Mouse (Mus musculus): ENCODE measurements at regions not wholly inside any gene's neighbourhood (a gene's known extent, or its start where the extent isn't known, plus 50 kb on each side); places are given as distances from the start of the nearest gene placed in this dataset.
A peak's percentile ranks its signal among the peaks of the same experiment; 100 is the strongest.

- DNase-seq (ENCODE audit: low spot score) = no peak
- H3K4me2 ChIP-seq (ENCODE audit: low read length) = no peak overlapping the region
These were observed 259.0 kb downstream of the Foxo1 start for GRCm38 (mm10) chr3:52527010-52527754.

DNA sequence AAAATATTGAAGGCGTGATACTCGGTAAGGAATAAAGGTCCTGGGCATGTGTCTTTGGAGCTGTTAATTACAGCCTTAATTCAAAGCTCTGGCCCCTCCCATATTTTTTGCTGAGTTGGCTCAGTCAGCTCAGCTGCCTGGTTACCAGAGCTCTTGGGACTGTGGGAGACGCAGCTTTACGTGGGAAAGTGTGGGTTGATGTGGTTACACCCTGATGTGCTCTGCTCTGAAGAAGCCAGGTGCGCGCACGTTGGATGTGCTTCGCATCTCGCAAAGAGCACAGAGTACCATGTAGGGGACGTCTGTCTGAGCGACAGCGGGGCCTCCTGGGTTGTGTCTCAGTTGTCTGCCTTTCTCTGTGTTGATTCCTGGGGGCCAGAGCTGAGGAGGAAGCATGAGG lies 254.8 kb downstream of the Foxo1 start:
- no peak for DNase-seq (ENCODE audit: low spot score)
- WGBS = 79% methylated on average over 12 of the region's 12 CpGs
- H3K27me3 ChIP-seq (replicated peaks; ENCODE audit: control insufficient read depth, insufficient read depth, low read length) = no peaks in the 10 kb centered on the region; the same call in 1 of the 2 replicates

More at GRCm38 (mm10) chr3:52527010-52527754, 259.0 kb downstream of the Foxo1 start:
- no peak for ATAC-seq
- 83% methylated on average over 14 of the region's 14 CpGs for WGBS
- H3K27me3 ChIP-seq (replicated peaks; ENCODE audit: control insufficient read depth, insufficient read depth, low read length) = no peaks in the 10 kb centered on the region; the same call in 1 of the 2 replicates
- no peaks in the 10 kb centered on the region for H3K36me3 ChIP-seq (ENCODE audit: control insufficient read depth, insufficient read depth, low read length)
- H3K27ac ChIP-seq (ENCODE audit: low read depth, low read length) = no peak overlapping the region
- no peaks in the 10 kb centered on the region for H3K9me3 ChIP-seq (replicated peaks; ENCODE audit: control insufficient read depth, low read length)
- H3K4me3 ChIP-seq (ENCODE audit: low read depth, low read length) = no peak overlapping the region
- no peak overlapping the region for H3K9ac ChIP-seq (ENCODE audit: low read length)
- no peaks in the 10 kb centered on the region for H3K4me1 ChIP-seq (ENCODE audit: control insufficient read depth, insufficient read depth, low read length)

DNA sequence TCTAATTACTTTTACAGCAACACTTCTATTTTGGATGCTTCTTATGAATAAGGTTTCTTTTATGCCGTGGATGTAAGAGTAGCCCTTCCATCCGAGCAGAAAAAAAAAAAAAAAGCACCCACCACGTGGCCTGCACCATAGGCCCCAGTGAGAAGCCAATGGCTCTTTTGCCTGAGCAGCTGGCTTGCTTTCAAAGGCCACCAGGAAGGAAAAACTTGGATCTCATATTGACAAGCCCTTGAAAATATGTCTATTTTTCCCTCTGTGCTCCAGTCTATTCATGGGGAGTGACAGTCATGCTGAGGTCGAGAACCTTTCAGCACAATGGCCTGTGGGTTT lies 252.4 kb downstream of the Foxo1 start:
- ATAC-seq (peak; percentile 89), DNase-seq (ENCODE audit: low spot score) (no peak)
- H3K4me2 ChIP-seq (ENCODE audit: low read length) = no peak overlapping the region
- H3K27me3 ChIP-seq (replicated peaks; ENCODE audit: control insufficient read depth, insufficient read depth, low read length) = peaks cover 4% of the 10 kb centered on the region; the same call in 1 of the 2 replicates
- no peaks in the 10 kb centered on the region for H3K36me3 ChIP-seq (ENCODE audit: control insufficient read depth, insufficient read depth, low read length)
- no peak overlapping the region for H3K4me3 ChIP-seq (ENCODE audit: low read depth, low read length)
- H3K27ac ChIP-seq (ENCODE audit: low read depth, low read length) = no peak overlapping the region
- H3K4me1 ChIP-seq (ENCODE audit: control insufficient read depth, insufficient read depth, low read length) = 0 out of 2 replicates have a peak, but pooled peaks cover 3% of the 10 kb centered on the region
- no peaks in the 10 kb centered on the region for H3K9me3 ChIP-seq (replicated peaks; ENCODE audit: control insufficient read depth, low read length)
- H3K9ac ChIP-seq (ENCODE audit: low read length) = no peak overlapping the region
- WGBS = under 1% methylated on average over 4 of the region's 4 CpGs

More for the DNA sequence above, 254.8 kb downstream of the Foxo1 start:
- Histone ChIP-seq H3K9me3 (replicated peaks; ENCODE audit: control insufficient read depth, low read length) (no peaks in the 10 kb centered on the region), H3K9ac (ENCODE audit: low read length) (no peak overlapping the region), H3K36me3 (ENCODE audit: control insufficient read depth, insufficient read depth, low read length) (no peaks in the 10 kb centered on the region), H3K4me2 (ENCODE audit: low read length) (no peak overlapping the region), H3K27ac (ENCODE audit: low read depth, low read length) (no peak overlapping the region), H3K4me3 (ENCODE audit: low read depth, low read length) (no peak overlapping the region), H3K4me1 (ENCODE audit: control insufficient read depth, insufficient read depth, low read length) (0 out of 2 replicates have a peak, but pooled peaks cover 3% of the 10 kb centered on the region)
- no peak for ATAC-seq

- DNase-seq (ENCODE audit: low spot score) (peak; percentile 88), ATAC-seq (peak; percentile 91)
- Histone ChIP-seq H3K9me3 (replicated peaks; ENCODE audit: control insufficient read depth, low read length) (no peaks in the 10 kb centered on the region), H3K4me3 (ENCODE audit: low read depth, low read length) (no peak overlapping the region), H3K9ac (ENCODE audit: low read length) (no peak overlapping the region), H3K27me3 (replicated peaks; ENCODE audit: control insufficient read depth, insufficient read depth, low read length) (peaks cover 4% of the 10 kb centered on the region; the same call in 1 of the 2 replicates), H3K4me1 (ENCODE audit: control insufficient read depth, insufficient read depth, low read length) (0 out of 2 replicates have a peak, but pooled peaks cover 3% of the 10 kb centered on the region), H3K27ac (ENCODE audit: low read depth, low read length) (no peak overlapping the region), H3K4me2 (ENCODE audit: low read length) (0 out of 2 replicates have a peak overlapping the region, but pooled peaks have one; percentile 15), H3K36me3 (ENCODE audit: control insufficient read depth, insufficient read depth, low read length) (no peaks in the 10 kb centered on the region)
- 33% methylated on average over 22 of the region's 22 CpGs for WGBS
These were observed 251.9 kb downstream of the Foxo1 start for GRCm38 (mm10) chr3:52519910-52520608.

DNA sequence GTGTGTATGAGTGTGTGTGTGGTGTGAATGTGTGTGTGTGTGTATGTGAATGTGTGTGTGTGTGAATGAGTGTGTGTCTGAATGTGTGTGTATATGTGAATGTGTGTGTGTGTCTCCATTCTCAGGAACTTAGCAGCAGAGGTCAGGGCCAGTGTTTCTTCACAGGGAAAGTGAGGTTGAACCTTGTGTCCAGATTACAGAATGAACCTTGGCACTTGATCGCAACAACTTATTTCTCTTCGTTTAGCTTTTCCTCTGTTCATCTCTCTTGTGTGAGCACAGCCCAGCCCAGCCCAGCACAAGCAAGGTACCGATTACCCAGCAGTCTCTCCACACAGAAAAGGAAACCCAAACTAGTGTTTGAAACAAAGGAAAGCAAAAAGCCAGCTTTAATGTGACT lies 249.7 kb downstream of the Foxo1 start:
- no peak overlapping the region for H3K4me2 ChIP-seq (ENCODE audit: low read length)
- no peak overlapping the region for H3K9ac ChIP-seq (ENCODE audit: low read length)
- no peaks in the 10 kb centered on the region for H3K36me3 ChIP-seq (ENCODE audit: control insufficient read depth, insufficient read depth, low read length)
- DNase-seq (ENCODE audit: low spot score) = no peak
- no peak overlapping the region for H3K27ac ChIP-seq (ENCODE audit: low read depth, low read length)
- H3K4me3 ChIP-seq (ENCODE audit: low read depth, low read length) = no peak overlapping the region
- ATAC-seq = no peak
- 88% methylated on average over 3 of the region's 3 CpGs for WGBS
- no peaks in the 10 kb centered on the region for H3K9me3 ChIP-seq (replicated peaks; ENCODE audit: control insufficient read depth, low read length)
- H3K4me1 ChIP-seq (ENCODE audit: control insufficient read depth, insufficient read depth, low read length) = 0 out of 2 replicates have a peak, but pooled peaks cover 3% of the 10 kb centered on the region
- peaks cover 4% of the 10 kb centered on the region; the same call in 1 of the 2 replicates for H3K27me3 ChIP-seq (replicated peaks; ENCODE audit: control insufficient read depth, insufficient read depth, low read length)

- no peaks in the 10 kb centered on the region for H3K36me3 ChIP-seq (ENCODE audit: control insufficient read depth, insufficient read depth, low read length)
- 89% methylated on average over 5 of the region's 5 CpGs for WGBS
- no peak overlapping the region for H3K27ac ChIP-seq (ENCODE audit: low read depth, low read length)
- H3K4me1 ChIP-seq (ENCODE audit: control insufficient read depth, insufficient read depth, low read length) = peaks cover 4% of the 10 kb centered on the region; the same call in 1 of the 2 replicates
- no peaks in the 10 kb centered on the region for H3K9me3 ChIP-seq (replicated peaks; ENCODE audit: control insufficient read depth, low read length)
- H3K4me3 ChIP-seq (ENCODE audit: low read depth, low read length) = no peak overlapping the region
- no peak overlapping the region for H3K4me2 ChIP-seq (ENCODE audit: low read length)
- no peak overlapping the region for H3K9ac ChIP-seq (ENCODE audit: low read length)
- DNase-seq (ENCODE audit: low spot score) (no peak), ATAC-seq (no peak)
- H3K27me3 ChIP-seq (replicated peaks; ENCODE audit: control insufficient read depth, insufficient read depth, low read length) = 0 out of 2 replicates have a peak, but pooled peaks cover 4% of the 10 kb centered on the region
These were observed 248.6 kb downstream of the Foxo1 start for GRCm38 (mm10) chr3:52516691-52517090.

GRCm38 (mm10) chr3:52512761-52513160 lies 244.6 kb downstream of the Foxo1 start:
- H3K4me2 ChIP-seq (ENCODE audit: low read length) = no peak overlapping the region
- WGBS = 88% methylated on average over 8 of the region's 8 CpGs
- H3K27ac ChIP-seq (ENCODE audit: low read depth, low read length) = no peak overlapping the region
- no peak for DNase-seq (ENCODE audit: low spot score)
- H3K9me3 ChIP-seq (replicated peaks; ENCODE audit: control insufficient read depth, low read length) = no peaks in the 10 kb centered on the region
- peaks cover 7% of the 10 kb centered on the region for H3K4me1 ChIP-seq (ENCODE audit: control insufficient read depth, insufficient read depth, low read length)
- H3K27me3 ChIP-seq (replicated peaks; ENCODE audit: control insufficient read depth, insufficient read depth, low read length) = 0 out of 2 replicates have a peak, but pooled peaks cover 4% of the 10 kb centered on the region
- H3K9ac ChIP-seq (ENCODE audit: low read length) = no peak overlapping the region
- no peak for ATAC-seq
- H3K36me3 ChIP-seq (ENCODE audit: control insufficient read depth, insufficient read depth, low read length) = no peaks in the 10 kb centered on the region
- H3K4me3 ChIP-seq (ENCODE audit: low read depth, low read length) = no peak overlapping the region

GRCm38 (mm10) chr3:52511549-52511948 lies 243.4 kb downstream of the Foxo1 start:
- 6% methylated on average over 9 of the region's 9 CpGs for WGBS
- H3K9ac ChIP-seq (ENCODE audit: low read length) = no peak overlapping the region

More at GRCm38 (mm10) chr3:52511549-52511948, 243.4 kb downstream of the Foxo1 start:
- Histone ChIP-seq H3K27me3 (replicated peaks; ENCODE audit: control insufficient read depth, insufficient read depth, low read length) (no peaks in the 10 kb centered on the region), H3K4me3 (ENCODE audit: low read depth, low read length) (no peak overlapping the region), H3K27ac (ENCODE audit: low read depth, low read length) (no peak overlapping the region), H3K4me1 (ENCODE audit: control insufficient read depth, insufficient read depth, low read length) (peaks cover 7% of the 10 kb centered on the region), H3K9me3 (replicated peaks; ENCODE audit: control insufficient read depth, low read length) (no peaks in the 10 kb centered on the region), H3K4me2 (ENCODE audit: low read length) (0 out of 2 replicates have a peak overlapping the region, but pooled peaks have one; percentile 18), H3K36me3 (ENCODE audit: control insufficient read depth, insufficient read depth, low read length) (no peaks in the 10 kb centered on the region)
- DNase-seq (ENCODE audit: low spot score) (peak; percentile 80), ATAC-seq (peak; percentile 76)
